Mouse (Mus musculus) kidney, embryonic 14.5 days (tissue): Measurements from ENCODE around the gene Itpr2. TPM values are rescaled to one million over a fixed set of nuclear protein-coding genes. Genes with fewer than 3 reads are reported as not detected.

ENCODE experiments used
- ATAC-seq: fragments of 200-750 bp; cut with Nextera tagmentation; 2 replicates; pipeline ENCODE4 v1.8.0; 2017; ENCODE audit warnings: moderate number of reproducible peaks, mild to moderate bottlenecking, moderate TSS enrichment, moderate library complexity; ENCODE audit not compliant: low FRiP score, low TSS enrichment
- H3K27ac ChIP-seq: fragments of 300-500 bp; sonication (generic); 2 replicates; pipeline ENCODE4 v1.5.1; 2014; ENCODE audit warnings: low read depth, mild to moderate bottlenecking, low read length, moderate library complexity, mixed read lengths
- H3K27me3 ChIP-seq: fragments of 300-500 bp; sonication (generic); 2 replicates; pipeline ENCODE4 v1.6.1; 2014; ENCODE audit warnings: mild to moderate bottlenecking, low read length; ENCODE audit not compliant: control insufficient read depth, insufficient read depth
- H3K36me3 ChIP-seq: fragments of 300-500 bp; sonication (generic); 2 replicates; pipeline ENCODE4 v1.6.1; 2014; ENCODE audit warnings: low read length, mixed read lengths; ENCODE audit not compliant: control insufficient read depth, insufficient read depth
- H3K4me1 ChIP-seq: fragments of 300-500 bp; sonication (generic); 2 replicates; pipeline ENCODE4 v1.6.1; 2014; ENCODE audit warnings: low read length, mixed read lengths; ENCODE audit not compliant: control insufficient read depth, insufficient read depth
- H3K4me2 ChIP-seq: fragments of 300-500 bp; sonication (generic); replicated peaks from 2 replicates; pipeline ENCODE4 v1.6.1; 2014; ENCODE audit warnings: low read depth, mild to moderate bottlenecking, low read length
- H3K4me3 ChIP-seq: fragments of 300-500 bp; sonication (generic); 2 replicates; pipeline ENCODE4 v1.5.1; 2014; ENCODE audit warnings: mild to moderate bottlenecking, low read length
- H3K9ac ChIP-seq: fragments of 300-500 bp; sonication (generic); 2 replicates; pipeline ENCODE4 v1.6.1; 2014; ENCODE audit warnings: low read depth, mild to moderate bottlenecking, low read length, moderate library complexity
- H3K9me3 ChIP-seq: fragments of 300-500 bp; sonication (generic); 2 replicates; pipeline ENCODE4 v1.6.1; 2016; ENCODE audit warnings: low read length; ENCODE audit not compliant: control insufficient read depth
- WGBS: fragments of 180-500 bp; shearing (Covaris S2); extraction: QIAGEN DNeasy Blood & Tissue Kit; methylation state at CpG from one replicate; pipeline ENCODE4 v1.1.7; 2014; 5-methylcytosine and 5-hydroxymethylcytosine counted together
- polyA plus RNA-seq: library from polyadenylated mRNA; unstranded; fragments of >200 nt; fragmentation: Nextera tagmentation; extraction: Ambion mirVana; gene quantifications from 2 replicates; pipeline ENCODE4 v1.2.1, GENCODE M21; 2014

Gene Itpr2
- polyA plus RNA-seq, 1 experiment from 2014 or later: 12.7 TPM

GRCm38 (mm10) chr6:146281176-146281899, 220.7 kb downstream of the Itpr2 start:
- Histone ChIP-seq H3K9me3 (no peaks in the 10 kb centered on the region), H3K4me3 (no peak overlapping the region), H3K9ac (no peak overlapping the region), H3K36me3 (no peaks in the 10 kb centered on the region), H3K27me3 (no peaks in the 10 kb centered on the region), H3K27ac (no peak overlapping the region), H3K4me2 (no peak overlapping the region), H3K4me1 (no peaks in the 10 kb centered on the region)
- no peak for ATAC-seq
- WGBS: 93% methylated on average over 24 of the region's 24 CpGs

GRCm38 (mm10) chr6:146273256-146273655, 228.8 kb downstream of the Itpr2 start:
- Histone ChIP-seq H3K4me2 (no peak overlapping the region), H3K27me3 (no peaks in the 10 kb centered on the region), H3K4me3 (no peak overlapping the region), H3K4me1 (no peaks in the 10 kb centered on the region), H3K27ac (no peak overlapping the region), H3K9ac (no peak overlapping the region), H3K9me3 (no peaks in the 10 kb centered on the region), H3K36me3 (no peaks in the 10 kb centered on the region)
- WGBS: 91% methylated on average over 5 of the region's 5 CpGs
- no peak for ATAC-seq

- 76% methylated on average over 5 of the region's 5 CpGs for WGBS
- Histone ChIP-seq H3K9me3 (no peaks in the 10 kb centered on the region), H3K36me3 (no peaks in the 10 kb centered on the region), H3K9ac (no peak overlapping the region), H3K4me3 (no peak overlapping the region), H3K4me1 (no peaks in the 10 kb centered on the region), H3K27me3 (no peaks in the 10 kb centered on the region), H3K27ac (no peak overlapping the region), H3K4me2 (no peak overlapping the region)
- ATAC-seq: peak; percentile 48; the same call in 1 of the 2 replicates
Measured at GRCm38 (mm10) chr6:146272253-146273036, 229.6 kb downstream of the Itpr2 start.

GRCm38 (mm10) chr6:146270776-146271533, 231.1 kb downstream of the Itpr2 start:
- Histone ChIP-seq H3K4me1 (no peaks in the 10 kb centered on the region), H3K9ac (no peak overlapping the region), H3K4me2 (no peak overlapping the region), H3K27ac (no peak overlapping the region), H3K27me3 (no peaks in the 10 kb centered on the region), H3K36me3 (no peaks in the 10 kb centered on the region), H3K9me3 (no peaks in the 10 kb centered on the region), H3K4me3 (no peak overlapping the region)
- peak; percentile 95 for ATAC-seq
- 57% methylated on average over 12 of the region's 12 CpGs for WGBS

- no peaks in the 10 kb centered on the region for H3K9me3 ChIP-seq
- no peak overlapping the region for H3K4me3 ChIP-seq
- ATAC-seq: no peak
- H3K9ac ChIP-seq: no peak overlapping the region
- H3K27me3 ChIP-seq: no peaks in the 10 kb centered on the region
- WGBS: 28% methylated on average over 5 of the region's 5 CpGs
- H3K36me3 ChIP-seq: no peaks in the 10 kb centered on the region
- H3K4me1 ChIP-seq: no peaks in the 10 kb centered on the region
- no peak overlapping the region for H3K4me2 ChIP-seq
- no peak overlapping the region for H3K27ac ChIP-seq
Measured at GRCm38 (mm10) chr6:146270162-146270561, 231.9 kb downstream of the Itpr2 start.

- H3K27me3 ChIP-seq: no peaks in the 10 kb centered on the region
- no peak for ATAC-seq
- no peaks in the 10 kb centered on the region for H3K9me3 ChIP-seq
- H3K9ac ChIP-seq: no peak overlapping the region
- H3K4me2 ChIP-seq: no peak overlapping the region
- WGBS: 89% methylated on average over 5 of the region's 5 CpGs
- no peaks in the 10 kb centered on the region for H3K36me3 ChIP-seq
- no peaks in the 10 kb centered on the region for H3K4me1 ChIP-seq
- no peak overlapping the region for H3K4me3 ChIP-seq
- H3K27ac ChIP-seq: no peak overlapping the region
Measured at GRCm38 (mm10) chr6:146269291-146269690, 232.7 kb downstream of the Itpr2 start.

GRCm38 (mm10) chr6:146260674-146261376, 241.2 kb downstream of the Itpr2 start:
- no peak overlapping the region for H3K27ac ChIP-seq

GRCm38 (mm10) chr6:146258751-146259150, 243.3 kb downstream of the Itpr2 start:
- WGBS: 93% methylated on average over 5 of the region's 5 CpGs
- Histone ChIP-seq H3K4me3 (no peak overlapping the region), H3K4me1 (no peaks in the 10 kb centered on the region), H3K4me2 (no peak overlapping the region), H3K27me3 (no peaks in the 10 kb centered on the region), H3K9ac (no peak overlapping the region), H3K9me3 (no peaks in the 10 kb centered on the region), H3K36me3 (no peaks in the 10 kb centered on the region), H3K27ac (no peak overlapping the region)
- ATAC-seq: no peak

More at GRCm38 (mm10) chr6:146260674-146261376, 241.2 kb downstream of the Itpr2 start:
- no peaks in the 10 kb centered on the region for H3K27me3 ChIP-seq
- no peaks in the 10 kb centered on the region for H3K36me3 ChIP-seq
- no peak for ATAC-seq
- no peak overlapping the region for H3K9ac ChIP-seq
- no peak overlapping the region for H3K4me2 ChIP-seq
- no peaks in the 10 kb centered on the region for H3K4me1 ChIP-seq
- WGBS: 84% methylated on average over 7 of the region's 7 CpGs
- no peak overlapping the region for H3K4me3 ChIP-seq
- H3K9me3 ChIP-seq: no peaks in the 10 kb centered on the region
